Mouse (Mus musculus): ENCODE measurements at regions not wholly inside any gene's neighbourhood (a gene's known extent, or its start where the extent isn't known, plus 50 kb on each side); places are given as distances from the start of the nearest gene placed in this dataset.

GRCm38 (mm10) chr5:24237201-24237600 is 72.4 kb downstream of the Nupl2 start:
- no peak for DNase-seq

GRCm38 (mm10) chr5:24239006-24239405 is 74.2 kb downstream of the Nupl2 start:
- no peak for DNase-seq

DNA sequence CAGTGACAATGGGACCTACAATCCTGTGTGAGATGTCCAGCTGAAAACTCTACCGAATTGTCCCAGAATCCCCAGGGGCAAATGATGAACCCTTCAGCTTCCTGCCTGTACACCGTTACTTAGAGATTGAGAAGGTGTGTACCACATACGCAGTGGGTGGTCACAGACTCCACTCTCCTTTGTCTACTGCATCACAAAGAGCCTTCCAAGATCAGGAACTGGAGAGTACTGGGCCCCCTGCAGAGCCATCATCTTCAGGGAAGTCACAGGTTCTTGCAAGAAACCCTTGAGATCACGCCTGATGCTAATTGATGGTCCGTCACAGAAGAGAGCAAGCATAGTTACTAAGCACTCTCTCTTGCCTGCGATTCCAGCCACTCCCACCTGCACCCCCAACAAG is 79.4 kb downstream of the Nupl2 start:
- no peak for DNase-seq

GRCm38 (mm10) chr5:24255421-24255820 is 90.7 kb downstream of the Nupl2 start:
- no peak for DNase-seq

GRCm38 (mm10) chr5:24261098-24261497 is 90.3 kb downstream of the Kcnh2 start:
- DNase-seq = peak; percentile 66 to 83

DNA sequence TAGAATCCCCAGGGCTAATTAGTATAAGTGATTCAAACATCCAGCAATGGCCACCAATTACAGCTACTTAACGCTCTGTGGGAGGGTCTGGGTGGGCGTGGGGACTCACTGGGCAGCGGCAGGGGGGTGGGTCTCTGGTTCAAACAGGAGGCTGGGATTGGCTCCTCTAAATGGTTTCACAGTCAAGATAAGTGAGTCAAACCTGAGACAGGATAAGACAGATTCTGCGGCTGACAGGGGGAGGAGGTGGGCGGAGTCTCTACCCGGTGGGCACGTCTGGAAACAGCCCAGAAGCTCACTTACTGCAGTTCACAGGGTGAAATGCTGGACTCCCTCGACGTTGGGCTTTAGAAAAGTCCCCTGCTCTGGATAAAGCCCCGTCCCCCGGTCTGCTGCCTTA is 89.3 kb downstream of the Kcnh2 start:
- no peak for DNase-seq

DNA sequence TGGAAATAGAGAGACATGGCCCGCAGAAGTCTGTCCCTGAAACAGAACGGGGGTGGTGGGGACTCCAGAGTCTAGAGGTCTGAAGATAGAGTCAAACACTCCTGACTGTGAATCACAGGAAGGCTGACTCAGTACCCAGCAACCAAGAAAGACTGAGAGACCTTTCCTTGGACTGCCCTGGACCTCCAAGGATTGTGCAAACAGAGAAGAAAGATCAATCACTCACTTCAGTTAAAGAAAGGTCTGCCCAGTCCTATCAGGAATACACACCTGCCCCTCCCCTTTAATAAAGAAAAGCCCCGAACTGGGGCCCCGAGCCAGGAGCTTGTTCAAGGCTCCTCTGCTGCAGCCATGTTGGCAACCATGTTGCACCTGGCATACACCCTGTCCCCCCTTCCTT is 87.3 kb downstream of the Kcnh2 start:
- no peak for DNase-seq

DNA sequence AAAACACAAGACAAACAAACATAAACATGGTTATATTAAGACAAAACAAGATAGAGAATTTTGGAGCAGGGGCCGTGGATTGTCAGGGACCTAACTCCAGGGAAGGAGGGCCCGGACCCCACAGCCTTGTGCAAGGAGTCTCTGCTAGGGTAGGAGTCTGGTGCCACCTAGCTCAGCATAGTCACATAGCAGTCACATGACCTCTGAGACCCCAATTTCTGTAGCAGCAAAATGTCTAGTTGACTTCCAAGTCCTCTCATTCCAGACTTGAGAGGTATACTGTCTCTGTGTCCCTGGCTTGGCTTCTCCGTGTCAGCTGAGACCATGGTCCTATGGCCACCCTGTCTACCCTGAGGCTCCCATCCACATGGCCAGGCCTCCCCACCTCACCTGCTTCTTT is 86.0 kb downstream of the Kcnh2 start:
- no peak for DNase-seq

GRCm38 (mm10) chr5:24266344-24267295 is 84.8 kb downstream of the Kcnh2 start:
- DNase-seq = peak; percentile 86 to 92
